Mouse (Mus musculus) E14TG2a.4 (cell line): Measurements from ENCODE around the gene Bcas3.

Experiments
- CTCF ChIP-seq: conservative IDR thresholded peaks from 2 replicates; pipeline ENCODE4 v1.5.1; 2014; ENCODE audit warnings: low read length
- NANOG ChIP-seq: IDR thresholded peaks from 2 replicates; pipeline ENCODE4 v1.6.1; 2014; ENCODE audit warnings: borderline replicate concordance, low read length, mixed read lengths
- POU5F1 ChIP-seq: IDR thresholded peaks from 2 replicates; pipeline ENCODE4 v1.6.1; 2014; ENCODE audit warnings: low read length, borderline replicate concordance

DNA sequence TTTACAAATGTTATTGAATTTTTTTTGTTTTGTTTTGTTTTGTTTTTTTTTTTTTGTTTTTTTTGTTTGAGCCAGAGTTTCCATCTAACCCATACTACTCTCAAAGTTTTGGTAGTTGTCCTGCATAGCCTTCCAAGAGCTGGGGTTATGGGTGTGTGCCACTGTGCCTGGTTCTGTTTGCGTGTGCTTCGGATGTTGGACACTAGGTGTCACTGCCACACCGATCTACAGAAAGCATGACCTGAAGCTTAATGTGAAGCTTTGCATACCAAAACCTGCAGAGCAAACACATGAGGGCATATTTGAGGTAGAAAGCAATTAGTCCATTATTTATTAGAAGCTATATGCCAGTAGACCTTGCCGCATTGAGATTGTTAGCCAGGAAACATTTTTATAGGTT lies 29.1 kb downstream of the Bcas3 start:
- TF ChIP-seq CTCF, result peak; percentile 80
- no peak for TF ChIP-seq POU5F1
- TF ChIP-seq NANOG, result no peak
